Mouse (Mus musculus) frontal cortex, adult 2 months (tissue): Measurements from ENCODE around the gene Cox14. TPM values are rescaled to one million over a fixed set of nuclear protein-coding genes. Genes with fewer than 3 reads are reported as not detected.

Experiments used
- polyA plus RNA-seq: library from polyadenylated mRNA; depleted of rRNA; stranded (reverse); fragments of >200 nt; gene quantifications from 2 replicates; pipeline ENCODE4 v1.2.3, GENCODE M21; 2012; rRNA removed

Gene Cox14
- polyA plus RNA-seq, 1 experiment = 218 TPM

Other genes starting within 250 kb of the Cox14 start
- 161 and 168 TPM in 2 replicates for gene Faim2, start 197.5 kb upstream of the Cox14 start, polyA plus RNA-seq
- gene Aqp2, start 146.6 kb upstream of the Cox14 start, polyA plus RNA-seq = 0.08 and 0.20 TPM in 2 replicates
- 1.2 and 1.5 TPM in 2 replicates for gene Aqp5, start 134.8 kb upstream of the Cox14 start, polyA plus RNA-seq
- gene Aqp6, start 124.2 kb upstream of the Cox14 start, polyA plus RNA-seq = 0.56 and 0.84 TPM in 2 replicates
- 11.8 and 13.8 TPM in 2 replicates for gene Racgap1, start 74.0 kb upstream of the Cox14 start, polyA plus RNA-seq
- gene Asic1, start 55.2 kb upstream of the Cox14 start, polyA plus RNA-seq = 78.1 and 80.7 TPM in 2 replicates
- 189 and 197 TPM in 2 replicates for gene Smarcd1, start 23.5 kb upstream of the Cox14 start, polyA plus RNA-seq
- 1.00 TPM in 1 of 2 replicates, not detected in the other for gene Gm17349, start 20.1 kb upstream of the Cox14 start, polyA plus RNA-seq
- gene Gpd1, start 8.1 kb upstream of the Cox14 start, polyA plus RNA-seq = 52.2 and 56.5 TPM in 2 replicates
- 45.7 and 48.0 TPM in 2 replicates for gene Cers5, start 47.3 kb downstream of the Cox14 start, polyA plus RNA-seq
- gene Lima1, start 149.8 kb downstream of the Cox14 start, polyA plus RNA-seq = 16.4 and 17.6 TPM in 2 replicates
- gene Fam186a, start 241.4 kb downstream of the Cox14 start, polyA plus RNA-seq = 0.02 and 0.04 TPM in 2 replicates
- gene Larp4, start 244.4 kb downstream of the Cox14 start, polyA plus RNA-seq = 21.6 and 23.3 TPM in 2 replicates